ENCODE assay signal across 8 mouse cellular contexts in the genomic region with DNA sequence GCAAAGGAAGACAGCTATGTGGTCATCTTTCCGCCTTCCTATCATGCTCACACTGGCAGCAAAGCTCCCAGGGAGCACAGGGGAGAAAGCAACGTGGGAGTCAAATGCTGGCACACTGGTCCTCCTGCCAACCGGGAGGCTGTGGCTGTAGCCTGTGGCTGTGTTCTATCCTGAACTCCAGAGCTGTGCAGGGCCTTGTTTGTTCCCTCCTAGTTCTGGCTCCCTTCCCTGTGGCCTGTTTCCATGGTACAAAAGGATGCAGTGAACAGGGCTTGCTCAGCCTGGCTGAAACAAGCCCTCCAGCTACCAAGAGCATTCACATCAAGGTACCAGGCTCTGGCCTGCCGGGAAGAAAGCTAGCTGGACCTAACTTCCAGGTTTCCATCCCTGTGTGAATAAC. TPM values are rescaled to one million over a fixed set of nuclear protein-coding genes. Genes with fewer than 3 reads are reported as not detected.
DNase-seq lines count a peak whose midpoint lies in the region; ATAC-seq and TF ChIP-seq lines count a peak whose summit lies in the region.

No protein-coding gene starts in this region.

- peak overlapping the region; percentile 38 for H3K27ac ChIP-seq in forebrain, embryonic 15.5 days (replicated peaks)
- H3K27ac ChIP-seq in forebrain, embryonic 12.5 days, result no peak overlapping the region

- TF ChIP-seq POLR2A in brain, embryonic 14.5 days (IDR thresholded peaks at IDR 0.05; ENCODE audit: borderline replicate concordance, extremely low read depth, insufficient read depth, insufficient read length, poor library complexity, severe bottlenecking), result no peak

- no peak overlapping the region for H3K4me2 ChIP-seq in forebrain, embryonic 15.5 days (replicated peaks)
- no peak overlapping the region for H3K4me2 ChIP-seq in forebrain, embryonic 12.5 days

- TF ChIP-seq CTCF in brain, embryonic 14.5 days (IDR thresholded peaks at IDR 0.05; ENCODE audit: borderline replicate concordance, extremely low read depth, insufficient read depth, insufficient read length), result no peak

- intact Hi-C loops in left cerebral cortex, postnatal 36 days (cut with DNase I), result no loop called here

- H3K4me1 ChIP-seq in forebrain, embryonic 15.5 days, result peaks cover 21% of the 10 kb centered on the region
- H3K4me1 ChIP-seq in forebrain, embryonic 12.5 days, result peaks cover 15% of the 10 kb centered on the region; the same call in 1 of the 2 replicates

- DNase-seq in brain, embryonic 14.5 days (ENCODE audit: low read depth), result peak; percentile 89
- DNase-seq in frontal cortex, postnatal 36 days (ENCODE audit: low spot score in 2 of 2), result peak; percentile 49 to 70
- DNase-seq in left cerebral cortex, postnatal 36 days (ENCODE audit: low spot score in 2 of 2), result peak; percentile 62 to 64
- no peak for DNase-seq in thymus, postnatal 25 days
- no peak for DNase-seq in ovary, adult 18-20 months (ENCODE audit: low spot score)

- H3K4me3 ChIP-seq in forebrain, embryonic 15.5 days, result no peak overlapping the region
- H3K4me3 ChIP-seq in forebrain, embryonic 12.5 days (replicated peaks), result no peak overlapping the region

- H3K36me3 ChIP-seq in forebrain, embryonic 15.5 days, result 0 out of 2 replicates have a peak, but pooled peaks cover 3% of the 10 kb centered on the region
- peaks cover 43% of the 10 kb centered on the region for H3K36me3 ChIP-seq in forebrain, embryonic 12.5 days (replicated peaks)

- no peaks in the 10 kb centered on the region for H3K9me3 ChIP-seq in forebrain, embryonic 15.5 days
- H3K9me3 ChIP-seq in forebrain, embryonic 12.5 days, result no peaks in the 10 kb centered on the region

- 61% methylated on average over 4 of the region's 4 CpGs for WGBS in forebrain, embryonic 15.5 days
- WGBS in forebrain, embryonic 12.5 days, result 84% methylated on average over 4 of the region's 4 CpGs

- peak; percentile 87 for ATAC-seq in forebrain, embryonic 15.5 days (replicated peaks)
- ATAC-seq in forebrain, embryonic 12.5 days (ENCODE audit: low FRiP score), result no peak
- no peak for ATAC-seq in activated CD4-positive, CD25-positive, alpha-beta regulatory T cell, adult 4 months

- no peak overlapping the region for H3K9ac ChIP-seq in forebrain, embryonic 15.5 days (replicated peaks)
- no peak overlapping the region for H3K9ac ChIP-seq in forebrain, embryonic 12.5 days

- H3K27me3 ChIP-seq in forebrain, embryonic 15.5 days, result no peaks in the 10 kb centered on the region
- no peaks in the 10 kb centered on the region for H3K27me3 ChIP-seq in forebrain, embryonic 12.5 days

RNA-seq across cellular contexts. Expression of gene Fan1, which starts 22.8 kb away (rescaled TPM):
- 7.5 and 8.5 TPM in 2 replicates for polyA plus RNA-seq in forebrain, embryonic 15.5 days (2015; fragmentation: Nextera tagmentation; extraction: Ambion mirVana)
- polyA plus RNA-seq in forebrain, embryonic 12.5 days (2016; fragmentation: Nextera tagmentation; extraction: Ambion mirVana), result 9.1 and 10.2 TPM in 2 replicates
- polyA plus RNA-seq in brain, embryonic 14.5 days (2012; rRNA removed), result 3.4 and 4.5 TPM in 2 replicates
- total RNA-seq in left cerebral cortex, postnatal 36 days (2021), result 10 to 100 TPM in 1 of 2 experiments, 1 to 10 TPM in 1; 9.1 to 12.8 TPM
- 1 to 10 TPM; 4.1 to 4.6 TPM for polyA plus RNA-seq in activated CD4-positive, CD25-positive, alpha-beta regulatory T cell, adult 4 months (2017; shearing (Covaris generic))

RNA-seq across cellular contexts. Expression of gene Mphosph10, which starts 41.0 kb away (rescaled TPM):
- polyA plus RNA-seq in forebrain, embryonic 15.5 days (2015; fragmentation: Nextera tagmentation; extraction: Ambion mirVana), result 27.7 and 30.2 TPM in 2 replicates
- polyA plus RNA-seq in forebrain, embryonic 12.5 days (2016; fragmentation: Nextera tagmentation; extraction: Ambion mirVana), result 48.5 and 51.3 TPM in 2 replicates
- polyA plus RNA-seq in brain, embryonic 14.5 days (2012; rRNA removed), result 9.3 and 12.9 TPM in 2 replicates
- total RNA-seq in left cerebral cortex, postnatal 36 days (2021), result 10 to 100 TPM; 16.1 to 19.6 TPM
- polyA plus RNA-seq in activated CD4-positive, CD25-positive, alpha-beta regulatory T cell, adult 4 months (2017; shearing (Covaris generic)), result 10 to 100 TPM; 46.9 to 50.2 TPM

RNA-seq across cellular contexts. Expression of gene Mcee, which starts 41.3 kb away (rescaled TPM):
- 31.9 and 38.0 TPM in 2 replicates for polyA plus RNA-seq in forebrain, embryonic 15.5 days (2015; fragmentation: Nextera tagmentation; extraction: Ambion mirVana)
- 30.7 and 34.9 TPM in 2 replicates for polyA plus RNA-seq in forebrain, embryonic 12.5 days (2016; fragmentation: Nextera tagmentation; extraction: Ambion mirVana)
- 23.7 and 27.5 TPM in 2 replicates for polyA plus RNA-seq in brain, embryonic 14.5 days (2012; rRNA removed)
- 10 to 100 TPM; 46.8 to 48.9 TPM for total RNA-seq in left cerebral cortex, postnatal 36 days (2021)
- 10 to 100 TPM; 25.5 to 26.7 TPM for polyA plus RNA-seq in activated CD4-positive, CD25-positive, alpha-beta regulatory T cell, adult 4 months (2017; shearing (Covaris generic))

Comparison
In these comparisons a context has a peak if more than half of its experiments do, and no peak if none do; other contexts are left out.
1. DNase-seq: peak in brain, embryonic 14.5 days (single experiment), frontal cortex, postnatal 36 days (2 of 2) and left cerebral cortex, postnatal 36 days (2 of 2); none in thymus, postnatal 25 days (single experiment) and ovary, adult 18-20 months (single experiment).